Mouse (Mus musculus) liver, postnatal 0 days (tissue): ENCODE results near the gene Map4k2. TPM values are rescaled to one million over a fixed set of nuclear protein-coding genes. Genes with fewer than 3 reads are reported as not detected.
A peak's percentile ranks its signal among the peaks of the same experiment; 100 is the strongest.

Source experiments
- ATAC-seq: fragments of 200-750 bp; cut with Nextera tagmentation; 2 replicates; pipeline ENCODE4 v1.8.0; 2017; ENCODE audit warnings: mild to moderate bottlenecking, moderate library complexity
- DNase-seq: peaks from one replicate; pipeline ENCODE4 v3.0.0-alpha.2; 2016
- H3K27ac ChIP-seq: fragments of 300-500 bp; sonication (generic); 2 replicates; pipeline ENCODE4 v1.5.1; 2014; ENCODE audit warnings: antibody characterized with exemption, moderate library complexity, mild to moderate bottlenecking, low read depth
- H3K27me3 ChIP-seq: fragments of 300-500 bp; sonication (generic); 2 replicates; pipeline ENCODE4 v1.6.1; 2014; ENCODE audit warnings: low read length, control low read depth, mixed read lengths; ENCODE audit not compliant: insufficient read depth
- H3K36me3 ChIP-seq: fragments of 300-500 bp; sonication (generic); replicated peaks from 2 replicates; pipeline ENCODE4 v1.6.1; 2014; ENCODE audit warnings: mild to moderate bottlenecking, control low read depth, low read length, moderate library complexity, mixed read lengths; ENCODE audit not compliant: insufficient read depth
- H3K4me1 ChIP-seq: fragments of 300-500 bp; sonication (generic); 2 replicates; pipeline ENCODE4 v1.6.1; 2014; ENCODE audit warnings: antibody characterized with exemption, mild to moderate bottlenecking, control low read depth; ENCODE audit not compliant: insufficient read depth
- H3K4me2 ChIP-seq: fragments of 300-500 bp; sonication (generic); 2 replicates; pipeline ENCODE4 v1.6.1; 2014; ENCODE audit warnings: low read depth, mild to moderate bottlenecking, low read length, moderate library complexity, mixed read lengths
- H3K4me3 ChIP-seq: fragments of 300-500 bp; sonication (generic); 2 replicates; pipeline ENCODE4 v1.5.1; 2014; ENCODE audit warnings: low read depth, low read length
- H3K9ac ChIP-seq: fragments of 300-500 bp; sonication (generic); replicated peaks from 2 replicates; pipeline ENCODE4 v1.6.1; 2014; ENCODE audit warnings: mild to moderate bottlenecking, moderate library complexity
- H3K9me3 ChIP-seq: fragments of 300-500 bp; sonication (generic); 2 replicates; pipeline ENCODE4 v1.6.1; 2016; ENCODE audit warnings: mild to moderate bottlenecking, control low read depth, low read length, mixed read lengths
- CTCF ChIP-seq: sonication (generic); IDR thresholded peaks from 2 replicates; pipeline ENCODE4 v1.5.1; 2016; ENCODE audit warnings: antibody characterized with exemption, low read depth
- EP300 ChIP-seq: IDR thresholded peaks from 2 replicates; pipeline ENCODE4 v1.6.1; 2016; ENCODE audit warnings: antibody characterized with exemption, low read depth, mild to moderate bottlenecking
- WGBS: fragments of 180-500 bp; shearing (Covaris S2); extraction: QIAGEN DNeasy Blood & Tissue Kit; methylation state at CpG from one replicate; pipeline ENCODE4 v1.1.7; 2014; ENCODE audit not compliant: insufficient replicate concordance; 5-methylcytosine and 5-hydroxymethylcytosine counted together
- polyA plus RNA-seq: library from polyadenylated mRNA; unstranded; fragments of >200 nt; fragmentation: Nextera tagmentation; extraction: Ambion mirVana; gene quantifications from 2 replicates; pipeline ENCODE4 v1.2.1, GENCODE M21; 2015

Map4k2 gene
- polyA plus RNA-seq, 1 experiment from 2014 or later: 5.7 TPM

DNA sequence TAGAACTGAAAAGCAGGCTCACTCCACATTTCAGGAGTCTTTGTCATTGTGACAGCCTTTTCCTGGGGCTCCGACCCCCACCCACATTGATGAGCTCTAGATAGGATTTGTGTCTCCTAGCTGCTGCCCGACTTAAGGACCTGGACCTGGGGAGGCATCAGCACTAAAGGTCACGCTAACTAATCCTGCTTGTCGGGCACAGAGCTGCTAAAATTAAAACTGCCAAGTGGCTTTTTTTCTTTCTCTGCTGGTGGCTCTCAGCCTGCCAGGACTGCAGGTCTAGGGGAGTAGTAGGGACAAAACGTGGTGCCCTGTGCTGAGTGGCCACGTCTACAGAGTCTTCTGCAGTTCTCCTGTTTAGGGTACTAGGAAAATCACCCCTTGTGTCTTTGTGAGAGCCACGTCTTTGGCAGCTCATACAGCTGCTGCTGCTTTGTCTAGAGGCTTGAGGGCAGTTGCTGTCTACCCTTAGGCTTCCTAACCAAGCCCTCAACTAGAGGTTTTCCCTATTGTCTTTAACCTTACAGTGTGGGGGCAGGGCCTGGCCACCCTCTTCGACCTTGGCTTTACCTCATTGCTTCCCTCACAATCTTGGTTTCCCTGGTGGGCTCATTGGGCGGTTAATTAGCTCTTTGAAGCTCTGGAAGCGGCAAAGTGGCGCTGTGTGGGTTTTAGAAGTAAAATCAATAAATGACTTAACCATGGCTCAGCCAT, 36.5 kb downstream of the Map4k2 start:
- Histone ChIP-seq H3K36me3 (peaks cover 64% of the 10 kb centered on the region), H3K4me2 (no peak overlapping the region), H3K4me3 (no peak overlapping the region), H3K9ac (no peak overlapping the region), H3K4me1 (no peaks in the 10 kb centered on the region), H3K27me3 (no peaks in the 10 kb centered on the region), H3K9me3 (no peaks in the 10 kb centered on the region), H3K27ac (no peak overlapping the region)
- ATAC-seq (no peak), DNase-seq (no peak)
- TF ChIP-seq EP300: no peak
- TF ChIP-seq CTCF: no peak
- WGBS: 74% methylated on average over 11 of the region's 11 CpGs

DNA sequence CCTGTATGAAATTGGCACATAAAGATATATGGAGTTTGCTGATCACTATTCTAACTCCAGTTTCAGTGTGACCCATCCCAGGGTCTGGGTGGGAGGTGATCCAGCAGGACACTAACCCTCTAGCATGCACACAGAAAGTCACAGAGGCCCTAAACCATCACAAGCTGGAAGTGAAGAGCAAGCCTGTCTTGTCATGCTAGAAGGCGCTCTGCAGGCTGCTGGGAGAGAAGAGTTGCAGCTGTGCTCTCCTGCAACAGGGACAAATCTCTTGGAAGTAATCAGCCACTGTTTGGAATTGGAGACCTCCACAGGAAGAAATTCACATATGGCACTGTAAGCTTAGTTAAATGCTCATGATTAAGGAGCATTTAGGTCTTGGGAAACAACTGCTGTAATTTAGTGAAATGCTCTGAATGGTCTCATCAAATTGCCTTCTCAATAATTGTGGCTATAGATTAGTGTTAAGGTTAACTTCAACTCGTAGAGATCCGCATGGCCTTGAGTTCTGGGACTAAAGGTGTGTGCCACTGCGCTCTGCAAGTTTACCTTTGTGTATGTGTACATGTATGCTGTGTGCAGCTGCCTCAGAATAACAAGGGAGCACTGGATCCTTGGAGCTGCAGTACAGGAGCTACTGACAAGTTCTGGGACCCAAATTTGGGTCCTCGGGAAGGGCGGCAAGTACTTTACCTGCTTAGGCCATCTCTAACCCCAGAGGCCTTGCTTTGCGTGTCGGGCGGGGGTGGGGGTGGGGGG, 39.7 kb downstream of the Map4k2 start:
- H3K9me3 ChIP-seq: no peaks in the 10 kb centered on the region
- peaks cover 33% of the 10 kb centered on the region for H3K36me3 ChIP-seq
- no peaks in the 10 kb centered on the region for H3K27me3 ChIP-seq
- H3K27ac ChIP-seq: no peak overlapping the region
- DNase-seq (no peak), ATAC-seq (no peak)
- 95% methylated on average over 9 of the region's 9 CpGs for WGBS
- no peak overlapping the region for H3K4me3 ChIP-seq
- 0 out of 2 replicates have a peak, but pooled peaks cover 7% of the 10 kb centered on the region for H3K4me1 ChIP-seq
- H3K9ac ChIP-seq: no peak overlapping the region
- H3K4me2 ChIP-seq: no peak overlapping the region
- TF ChIP-seq EP300: no peak
- no peak for TF ChIP-seq CTCF

DNA sequence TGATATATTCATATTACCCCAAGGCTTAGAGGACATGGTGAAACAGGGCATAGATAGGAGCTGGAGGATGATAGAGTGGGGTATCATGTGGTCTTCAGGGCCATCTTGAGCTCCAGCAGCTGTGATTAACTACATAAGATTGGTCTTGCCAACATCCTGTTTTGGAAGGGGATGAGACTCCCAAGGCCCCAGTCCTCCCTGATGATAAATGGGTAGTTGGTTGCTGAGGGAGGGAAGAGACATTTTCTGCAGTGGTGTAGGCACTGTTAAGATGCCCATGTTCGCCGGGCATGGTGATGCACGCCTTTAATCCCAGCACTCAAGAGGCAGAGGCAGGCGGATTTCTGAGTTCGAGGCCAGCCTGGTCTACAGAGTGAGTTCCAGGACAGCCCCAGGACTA, 40.3 kb downstream of the Map4k2 start:
- H3K27me3 ChIP-seq: no peaks in the 10 kb centered on the region
- H3K27ac ChIP-seq: no peak overlapping the region
- no peak overlapping the region for H3K4me3 ChIP-seq
- no peak overlapping the region for H3K9ac ChIP-seq
- WGBS: 84% methylated on average over 5 of the region's 5 CpGs
- peaks cover 27% of the 10 kb centered on the region for H3K36me3 ChIP-seq
- DNase-seq (no peak), ATAC-seq (no peak)
- H3K4me1 ChIP-seq: 0 out of 2 replicates have a peak, but pooled peaks cover 7% of the 10 kb centered on the region
- no peak overlapping the region for H3K4me2 ChIP-seq
- H3K9me3 ChIP-seq: no peaks in the 10 kb centered on the region
- TF ChIP-seq CTCF: no peak
- no peak for TF ChIP-seq EP300

DNA sequence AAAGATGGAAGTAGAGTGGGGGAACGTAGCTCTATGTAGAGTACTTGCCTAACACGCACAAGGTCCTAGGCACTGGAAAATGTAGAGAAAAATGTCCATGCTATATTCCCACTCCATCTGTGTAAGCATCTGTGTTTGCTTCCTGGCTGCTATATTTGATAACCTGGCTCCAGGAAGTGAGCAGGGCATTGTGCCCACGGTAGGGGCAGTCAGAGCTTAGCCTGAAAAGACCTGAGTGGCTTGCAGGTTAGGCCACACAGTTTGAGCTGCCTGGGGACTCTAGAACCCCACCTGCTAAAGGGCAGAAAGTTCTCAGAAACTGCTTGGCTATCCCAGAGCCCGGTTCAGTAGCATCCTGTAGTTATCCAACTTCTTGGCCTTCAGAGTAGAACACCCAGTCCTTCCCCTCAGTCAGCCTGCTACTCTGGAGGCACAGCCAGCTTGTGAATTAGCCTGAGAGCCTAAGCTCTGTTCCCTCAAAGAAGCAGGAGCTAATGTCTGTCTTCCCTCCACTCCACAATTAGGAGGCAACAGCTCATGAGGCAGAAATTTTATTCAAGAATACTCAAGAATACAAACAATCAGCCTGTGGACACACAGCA, 41.5 kb downstream of the Map4k2 start:
- Histone ChIP-seq H3K27me3 (no peaks in the 10 kb centered on the region), H3K4me2 (no peak overlapping the region), H3K27ac (no peak overlapping the region), H3K9me3 (no peaks in the 10 kb centered on the region), H3K9ac (no peak overlapping the region), H3K4me1 (0 out of 2 replicates have a peak, but pooled peaks cover 7% of the 10 kb centered on the region), H3K36me3 (peaks cover 15% of the 10 kb centered on the region), H3K4me3 (no peak overlapping the region)
- ATAC-seq: no peak
- WGBS: 49% methylated on average over 4 of the region's 4 CpGs
- TF ChIP-seq CTCF (no peak), EP300 (no peak)
- no peak for DNase-seq

DNA sequence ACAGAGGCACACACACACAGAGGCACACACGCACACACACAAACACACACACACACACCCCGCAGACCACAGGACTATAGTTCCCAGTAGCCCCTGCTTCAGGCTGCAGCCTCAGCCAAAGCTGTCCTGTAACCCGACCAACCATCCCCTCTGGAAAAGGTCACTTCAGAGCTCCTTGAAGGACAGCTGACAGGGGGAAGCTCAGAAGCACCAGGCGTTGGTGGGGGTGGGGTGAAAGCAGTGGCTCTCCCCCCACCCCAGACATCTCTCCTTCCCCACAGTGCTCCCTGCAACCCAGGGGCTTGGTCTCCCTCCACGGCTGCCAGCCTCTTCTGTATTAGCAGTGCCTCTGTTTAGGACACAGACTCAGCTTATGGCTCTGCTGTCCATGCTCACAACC, 42.5 kb downstream of the Map4k2 start:
- Histone ChIP-seq H3K9me3 (no peaks in the 10 kb centered on the region), H3K27ac (no peak overlapping the region), H3K9ac (no peak overlapping the region), H3K27me3 (no peaks in the 10 kb centered on the region), H3K4me3 (no peak overlapping the region), H3K4me1 (0 out of 2 replicates have a peak, but pooled peaks cover 7% of the 10 kb centered on the region), H3K36me3 (peaks cover 4% of the 10 kb centered on the region), H3K4me2 (no peak overlapping the region)
- WGBS: 36% methylated on average over 5 of the region's 5 CpGs
- ATAC-seq (no peak), DNase-seq (no peak)
- TF ChIP-seq EP300 (no peak), CTCF (no peak)

DNA sequence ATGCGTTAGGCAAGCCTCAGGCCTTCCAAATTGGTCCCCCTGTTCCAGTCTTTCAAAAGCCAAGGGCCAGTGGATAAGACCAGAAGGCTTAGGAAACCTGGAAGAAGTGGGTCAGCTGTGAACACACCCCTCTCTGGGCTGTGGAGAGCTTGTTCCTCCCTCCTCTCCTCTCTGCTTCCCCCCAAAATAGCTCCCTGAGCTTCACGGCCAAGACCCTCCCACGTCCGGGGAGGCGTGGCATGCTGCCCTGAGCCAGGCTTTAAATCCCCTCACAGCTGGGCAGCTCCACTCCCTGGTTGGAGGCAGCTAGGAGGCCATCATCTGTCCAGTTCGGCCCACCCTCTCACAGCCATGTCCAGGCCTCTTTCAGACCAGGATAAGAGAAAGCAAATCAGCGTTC, 43.2 kb downstream of the Map4k2 start, which contains the start of gene Pygm:
Gene Pygm (plus strand): TSS at position 272 of the 400 bp plus-strand sequence.
- TF ChIP-seq CTCF (no peak), EP300 (no peak)
- Histone ChIP-seq H3K4me3 (no peak within 1 kb of the TSS), H3K27ac (no peak within 1 kb of the TSS), H3K27me3 (no peaks in the 10 kb centered on the region), H3K9ac (no peak within 1 kb of the TSS; the same call in 1 of the 2 replicates), H3K36me3 (no peaks in the 10 kb centered on the region), H3K9me3 (no peaks in the 10 kb centered on the region), H3K4me2 (peak within 1 kb of the TSS; percentile 40; the same call in 1 of the 2 replicates), H3K4me1 (peaks cover 9% of the 10 kb centered on the region; the same call in 1 of the 2 replicates)
- DNase-seq (no peak), ATAC-seq (no peak)
- WGBS: 24% methylated on average over 7 of the region's 7 CpGs
